Mouse (Mus musculus) heart, postnatal 25 days (tissue): ENCODE data around the gene Lyplal1. TPM values are rescaled to one million over a fixed set of nuclear protein-coding genes. Genes with fewer than 3 reads are reported as not detected.

Source experiments
- DNase-seq: peaks from one replicate; pipeline ENCODE4 v3.0.0; 2022; ENCODE audit warnings: low spot score
- intact Hi-C: fragments of 180-260 bp; cut with DNase I; formaldehyde crosslinking; loops from one replicate; pipeline ENCODE4 v1.15.1; 2025
- total RNA-seq, 2 experiments: library from RNA; stranded (reverse); gene quantifications; 2 replicates each; pipeline ENCODE4 v1.2.3; 2021

Lyplal1 gene
- total RNA-seq, 2 experiments from 2014 or later: 1.6 to 2.0 TPM

- intact Hi-C loops: no loop called here
- no peak for DNase-seq
These were observed 73.2 kb downstream of the Lyplal1 start for GRCm38 (mm10) chr1:186043709-186044452.

GRCm38 (mm10) chr1:186041841-186042240 is 75.3 kb downstream of the Lyplal1 start:
- intact Hi-C loops: no loop called here
- no peak for DNase-seq
